In the genomic region with DNA sequence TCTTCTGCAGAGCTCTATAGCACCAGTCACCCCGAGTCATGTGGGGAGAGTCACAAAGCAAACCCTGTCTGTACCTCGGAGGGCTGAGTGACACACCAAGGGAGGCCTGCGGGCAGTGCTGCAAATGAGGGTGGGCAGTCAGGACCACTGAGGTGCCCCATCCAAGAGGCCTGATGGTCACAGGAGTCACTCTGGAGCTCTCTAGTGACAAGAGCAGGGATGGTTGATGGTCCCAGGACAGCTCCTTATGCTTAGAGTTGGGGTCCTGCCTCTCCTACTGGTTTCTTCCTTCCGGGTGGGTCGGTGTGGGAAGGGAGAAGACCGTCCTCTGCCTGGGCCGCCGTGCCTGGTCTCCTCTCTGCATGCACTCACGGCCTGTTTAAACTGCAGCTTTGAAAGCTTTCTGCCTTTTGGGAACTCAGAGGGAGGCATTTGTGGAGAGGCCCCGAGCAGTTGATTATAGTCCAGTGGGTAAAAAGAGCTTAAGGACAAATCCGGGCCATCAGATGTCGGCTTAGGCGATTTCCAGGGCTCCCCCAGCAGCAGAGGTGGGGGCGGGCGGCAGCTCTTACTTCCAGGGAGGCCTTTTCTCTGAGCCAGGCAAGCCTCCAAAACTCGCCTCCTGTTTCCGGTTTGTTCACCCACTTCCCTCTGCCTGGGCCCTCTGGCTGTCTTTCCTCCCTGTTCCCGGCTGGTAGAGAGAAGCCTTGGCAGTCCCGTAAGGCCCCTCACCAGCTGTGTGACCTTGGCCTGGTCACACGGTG, we compare ENCODE assay signal across 8 mouse cellular contexts.
A peak's percentile ranks its signal among the peaks of the same experiment; 100 is the strongest.
DNase-seq lines count a peak whose midpoint lies in the region; ATAC-seq lines count a peak whose summit lies in the region.

No protein-coding gene starts in this region.

- H3K9ac ChIP-seq in embryonic facial prominence, embryonic 15.5 days, result no peak overlapping the region
- 0 out of 2 replicates have a peak overlapping the region, but pooled peaks have one; percentile 21 for H3K9ac ChIP-seq in heart, embryonic 14.5 days (ENCODE audit: low read length)
- H3K9ac ChIP-seq in liver, embryonic 13.5 days, result no peak overlapping the region

- 20% methylated on average over 20 of the region's 20 CpGs for WGBS in embryonic facial prominence, embryonic 15.5 days
- WGBS in heart, embryonic 14.5 days, result 54% methylated on average over 20 of the region's 20 CpGs
- 57% methylated on average over 20 of the region's 20 CpGs for WGBS in liver, embryonic 13.5 days (ENCODE audit: insufficient replicate concordance)

- peaks cover 62% of the 10 kb centered on the region for H3K4me1 ChIP-seq in embryonic facial prominence, embryonic 15.5 days
- H3K4me1 ChIP-seq in heart, embryonic 14.5 days (ENCODE audit: control insufficient read depth in 2 of 2, insufficient read depth in 2 of 2, low read length in 2 of 2), result peaks cover 40 to 46% of the 10 kb centered on the region in 2 experiments
- H3K4me1 ChIP-seq in liver, embryonic 13.5 days (replicated peaks), result peaks cover 79% of the 10 kb centered on the region

- H3K9me3 ChIP-seq in embryonic facial prominence, embryonic 15.5 days (replicated peaks), result no peaks in the 10 kb centered on the region
- no peaks in the 10 kb centered on the region for H3K9me3 ChIP-seq in heart, embryonic 14.5 days (ENCODE audit: control insufficient read depth, low read length)
- no peaks in the 10 kb centered on the region for H3K9me3 ChIP-seq in liver, embryonic 13.5 days (replicated peaks)

- peak overlapping the region; percentile 84 for H3K27ac ChIP-seq in embryonic facial prominence, embryonic 15.5 days (replicated peaks)
- H3K27ac ChIP-seq in heart, embryonic 14.5 days (replicated peaks in 1 of 2; ENCODE audit: control insufficient read depth in 1 of 2, insufficient read depth in 1 of 2, low read depth in 2 of 2, low read length in 2 of 2), result peak overlapping the region; percentile 3 to 25; a peak in 1 of 4 replicates
- peak overlapping the region; percentile 29; the same call in 1 of the 2 replicates for H3K27ac ChIP-seq in liver, embryonic 13.5 days

- H3K27me3 ChIP-seq in embryonic facial prominence, embryonic 15.5 days, result no peaks in the 10 kb centered on the region
- H3K27me3 ChIP-seq in heart, embryonic 14.5 days (ENCODE audit: control insufficient read depth, insufficient read depth, low read length), result no peaks in the 10 kb centered on the region
- peaks cover 11% of the 10 kb centered on the region; the same call in 1 of the 2 replicates for H3K27me3 ChIP-seq in liver, embryonic 13.5 days

- no peaks in the 10 kb centered on the region for H3K36me3 ChIP-seq in embryonic facial prominence, embryonic 15.5 days
- no peaks in the 10 kb centered on the region for H3K36me3 ChIP-seq in heart, embryonic 14.5 days (ENCODE audit: control insufficient read depth, insufficient read depth, low read length)
- no peaks in the 10 kb centered on the region for H3K36me3 ChIP-seq in liver, embryonic 13.5 days

- H3K4me2 ChIP-seq in embryonic facial prominence, embryonic 15.5 days (replicated peaks), result no peak overlapping the region
- no peak overlapping the region for H3K4me2 ChIP-seq in heart, embryonic 14.5 days (ENCODE audit: low read length)
- H3K4me2 ChIP-seq in liver, embryonic 13.5 days, result no peak overlapping the region

- no peak overlapping the region for H3K4me3 ChIP-seq in embryonic facial prominence, embryonic 15.5 days (replicated peaks)
- no peak overlapping the region for H3K4me3 ChIP-seq in heart, embryonic 14.5 days (ENCODE audit: control insufficient read depth in 1 of 2, insufficient read depth in 1 of 2, low read depth in 1 of 2, low read length in 2 of 2)
- no peak overlapping the region for H3K4me3 ChIP-seq in liver, embryonic 13.5 days (replicated peaks)

- peak; percentile 62 for DNase-seq in cerebellum, adult 9-11 months
- no peak for DNase-seq in cerebellum, adult 9-10 months
- peak; percentile 42 to 65 for DNase-seq in kidney, postnatal 36 days
- no peak for DNase-seq in liver, embryonic 13.5 days
- peak; percentile 83 for DNase-seq in retina, postnatal 1 day
- no peak for DNase-seq in urinary bladder, adult 2 months (ENCODE audit: low spot score)

- ATAC-seq in embryonic facial prominence, embryonic 15.5 days (ENCODE audit: insufficient number of reproducible peaks, low FRiP score, low TSS enrichment, low read depth), result no peak
- no peak for ATAC-seq in heart, embryonic 14.5 days (ENCODE audit: insufficient number of reproducible peaks, insufficient read depth, low FRiP score, low read depth)
- no peak for ATAC-seq in liver, embryonic 13.5 days (ENCODE audit: low read depth)

Comparison
In these comparisons a context has a peak if more than half of its experiments do, and no peak if none do; other contexts are left out.
1. DNase-seq: peak in cerebellum, adult 9-11 months (single experiment), kidney, postnatal 36 days (2 of 2) and retina, postnatal 1 day (single experiment); none in cerebellum, adult 9-10 months (single experiment), liver, embryonic 13.5 days (single experiment) and urinary bladder, adult 2 months (single experiment).
2. H3K27ac ChIP-seq: peak in every context shown above with its lines; median percentile 84 in embryonic facial prominence, embryonic 15.5 days; 29 in liver, embryonic 13.5 days; 14 in heart, embryonic 14.5 days.